Mouse (Mus musculus) heart, embryonic 13.5 days (tissue): ENCODE results near the gene Plxna4. TPM values are rescaled to one million over a fixed set of nuclear protein-coding genes. Genes with fewer than 3 reads are reported as not detected.

Experiments used
- ATAC-seq: fragments of 200-750 bp; cut with Nextera tagmentation; 2 replicates; pipeline ENCODE4 v1.8.0; 2017; ENCODE audit warnings: moderate TSS enrichment; ENCODE audit not compliant: insufficient number of reproducible peaks, low FRiP score, low TSS enrichment; ENCODE audit errors: extremely low read depth
- H3K27ac ChIP-seq: fragments of 300-500 bp; sonication (generic); replicated peaks from 2 replicates; pipeline ENCODE4 v1.5.1; 2015; ENCODE audit warnings: moderate library complexity, mild to moderate bottlenecking, inconsistent platforms
- H3K27me3 ChIP-seq: fragments of 300-500 bp; sonication (generic); replicated peaks from 2 replicates; pipeline ENCODE4 v1.6.1; 2015; ENCODE audit warnings: mild to moderate bottlenecking, inconsistent platforms
- H3K36me3 ChIP-seq: fragments of 300-500 bp; sonication (generic); 2 replicates; pipeline ENCODE4 v1.6.1; 2015; ENCODE audit warnings: mild to moderate bottlenecking, inconsistent platforms
- H3K4me1 ChIP-seq: fragments of 300-500 bp; sonication (generic); 2 replicates; pipeline ENCODE4 v1.6.1; 2015; ENCODE audit warnings: inconsistent platforms
- H3K4me2 ChIP-seq: fragments of 300-500 bp; sonication (generic); 2 replicates; pipeline ENCODE4 v1.6.1; 2015; ENCODE audit warnings: inconsistent platforms, mild to moderate bottlenecking, moderate library complexity
- H3K4me3 ChIP-seq: fragments of 300-500 bp; sonication (generic); 2 replicates; pipeline ENCODE4 v1.5.1; 2015; ENCODE audit warnings: moderate library complexity, mild to moderate bottlenecking, inconsistent platforms
- H3K9ac ChIP-seq: fragments of 300-500 bp; sonication (generic); 2 replicates; pipeline ENCODE4 v1.6.1; 2015; ENCODE audit warnings: inconsistent platforms, mild to moderate bottlenecking, moderate library complexity
- H3K9me3 ChIP-seq: fragments of 300-500 bp; sonication (generic); 2 replicates; pipeline ENCODE4 v1.6.1; 2016; ENCODE audit warnings: inconsistent platforms
- WGBS: fragments of 180-500 bp; shearing (Covaris S2); methylation state at CpG from one replicate; pipeline ENCODE4 v1.1.7; 2015; ENCODE audit warnings: mixed read lengths; 5-methylcytosine and 5-hydroxymethylcytosine counted together
- polyA plus RNA-seq: library from polyadenylated mRNA; unstranded; fragments of >200 nt; fragmentation: Nextera tagmentation; extraction: Ambion mirVana; gene quantifications from 2 replicates; pipeline ENCODE4 v1.2.1, GENCODE M21; 2015

Plxna4 gene
- polyA plus RNA-seq, 1 experiment from 2014 or later = 5.5 TPM

DNA sequence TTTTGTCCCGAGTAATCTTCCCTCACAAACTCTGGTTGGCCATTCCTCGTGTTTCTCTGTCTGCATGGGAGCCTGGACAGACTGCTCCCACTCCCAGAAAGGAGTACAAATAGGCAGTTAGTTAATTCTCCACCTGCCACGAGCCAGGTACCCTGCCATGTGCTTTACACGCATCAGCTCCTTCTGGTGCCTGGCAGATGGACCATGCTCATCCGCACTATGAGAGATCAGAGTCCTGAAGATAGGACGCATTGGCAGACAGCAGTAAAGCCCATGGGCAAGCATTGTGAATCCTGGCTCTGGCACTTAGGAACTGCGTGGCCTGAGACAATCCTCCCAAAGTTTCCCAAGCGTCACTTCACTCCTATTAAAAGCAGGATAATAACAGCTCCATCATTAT, 270.5 kb downstream of the Plxna4 start:
- Histone ChIP-seq H3K9ac (no peak overlapping the region), H3K4me3 (no peak overlapping the region), H3K4me1 (peaks cover 12% of the 10 kb centered on the region), H3K27ac (no peak overlapping the region), H3K36me3 (no peaks in the 10 kb centered on the region), H3K27me3 (no peaks in the 10 kb centered on the region), H3K9me3 (no peaks in the 10 kb centered on the region), H3K4me2 (no peak overlapping the region)
- ATAC-seq = no peak
- WGBS = 76% methylated on average over 8 of the region's 8 CpGs

DNA sequence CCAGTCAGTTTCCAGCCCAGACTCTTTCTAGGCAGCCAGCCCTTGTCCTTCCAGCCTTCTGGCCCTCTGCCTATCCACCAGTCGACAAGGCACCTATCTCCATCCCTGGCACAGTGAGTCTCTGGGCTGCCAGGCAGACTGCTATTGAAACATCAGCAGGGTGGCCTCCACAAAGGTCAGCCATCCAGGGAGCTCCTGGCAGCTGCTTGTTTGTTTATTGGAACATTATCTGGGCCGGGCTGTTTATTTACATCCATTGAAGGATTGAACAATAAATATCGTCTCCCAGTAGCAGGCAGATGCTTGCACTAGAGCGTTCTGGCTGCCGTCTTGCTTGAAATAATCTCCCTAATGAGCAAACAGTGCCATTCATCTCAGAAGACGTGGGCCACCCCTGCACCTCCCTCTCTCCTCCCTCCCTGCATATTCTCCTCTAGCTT, 273.0 kb downstream of the Plxna4 start:
- H3K27me3 ChIP-seq = no peaks in the 10 kb centered on the region
- H3K4me3 ChIP-seq = no peak overlapping the region
- no peaks in the 10 kb centered on the region for H3K36me3 ChIP-seq
- no peak overlapping the region for H3K9ac ChIP-seq
- H3K27ac ChIP-seq = no peak overlapping the region
- 43% methylated on average over 6 of the region's 6 CpGs for WGBS
- no peak for ATAC-seq
- no peaks in the 10 kb centered on the region for H3K4me1 ChIP-seq
- H3K4me2 ChIP-seq = no peak overlapping the region
- no peaks in the 10 kb centered on the region for H3K9me3 ChIP-seq

DNA sequence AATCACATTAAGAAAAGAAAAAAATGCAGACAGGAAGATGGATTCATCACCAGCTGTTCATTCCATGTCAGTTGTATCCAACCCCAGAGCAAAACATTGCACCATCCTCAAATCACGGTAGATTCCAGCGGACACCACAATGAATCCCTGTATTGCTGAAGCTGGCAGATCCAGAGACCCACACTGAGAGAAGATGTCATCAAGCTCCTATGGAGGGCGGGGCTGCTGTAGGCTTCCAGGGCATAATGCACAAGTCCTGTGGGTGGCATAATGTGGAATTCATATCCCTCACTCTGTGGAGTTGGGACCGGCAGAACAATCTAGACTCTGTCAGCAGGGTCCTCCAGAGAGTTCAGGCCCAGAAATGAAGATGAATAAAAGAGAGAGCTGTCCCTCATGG, 278.8 kb downstream of the Plxna4 start:
- 84% methylated on average over 4 of the region's 4 CpGs for WGBS
- H3K27ac ChIP-seq = no peak overlapping the region
- ATAC-seq = no peak
- no peak overlapping the region for H3K9ac ChIP-seq
- H3K27me3 ChIP-seq = no peaks in the 10 kb centered on the region
- H3K36me3 ChIP-seq = peaks cover 7% of the 10 kb centered on the region; the same call in 1 of the 2 replicates
- H3K4me3 ChIP-seq = no peak overlapping the region
- no peaks in the 10 kb centered on the region for H3K9me3 ChIP-seq
- no peak overlapping the region for H3K4me2 ChIP-seq
- no peaks in the 10 kb centered on the region for H3K4me1 ChIP-seq

DNA sequence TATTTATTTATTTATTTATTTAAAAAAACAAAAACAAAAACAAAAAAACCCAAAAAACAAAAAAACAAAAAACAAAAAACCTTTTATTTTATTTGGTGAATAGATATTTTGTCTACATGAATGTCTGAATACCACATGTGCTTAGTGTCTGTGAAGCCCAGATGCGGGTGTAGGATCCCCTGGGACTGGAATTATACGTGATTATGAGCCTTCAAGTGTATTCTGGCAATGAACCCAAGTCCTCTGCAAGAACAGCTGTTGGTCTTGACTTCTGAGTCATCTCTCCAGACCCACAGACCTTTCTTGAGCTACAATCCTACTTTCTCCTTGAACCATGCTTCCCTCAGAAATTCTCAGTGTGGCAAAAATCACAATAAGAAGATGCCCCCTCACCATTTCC, 287.4 kb downstream of the Plxna4 start:
- H3K9ac ChIP-seq = no peak overlapping the region
- no peak overlapping the region for H3K4me3 ChIP-seq
- ATAC-seq = no peak

DNA sequence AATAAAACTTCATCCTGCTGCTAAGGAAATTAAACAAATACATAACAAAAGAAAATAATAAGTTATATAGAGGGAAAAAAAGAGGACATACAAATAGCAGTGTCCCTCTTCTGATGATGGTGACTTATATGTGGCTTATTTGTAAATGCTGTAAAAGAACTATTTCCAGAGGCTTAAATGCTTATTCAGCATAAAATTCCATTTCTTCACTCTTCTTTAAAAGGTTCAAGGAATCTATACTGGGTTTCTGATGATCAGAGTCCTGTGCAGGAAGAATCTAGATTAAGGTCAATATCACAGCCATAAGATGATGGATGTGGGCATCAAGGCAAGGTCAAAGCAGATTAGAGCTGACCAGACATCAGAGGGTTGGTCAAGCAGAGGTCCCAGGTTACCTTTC, 306.5 kb downstream of the Plxna4 start:
- no peaks in the 10 kb centered on the region for H3K27me3 ChIP-seq
- no peak overlapping the region for H3K9ac ChIP-seq
- H3K4me1 ChIP-seq = peaks cover 5% of the 10 kb centered on the region; the same call in 1 of the 2 replicates
- ATAC-seq = no peak
- H3K4me3 ChIP-seq = no peak overlapping the region
- H3K36me3 ChIP-seq = no peaks in the 10 kb centered on the region
- no peaks in the 10 kb centered on the region for H3K9me3 ChIP-seq
- H3K27ac ChIP-seq = no peak overlapping the region
- H3K4me2 ChIP-seq = no peak overlapping the region

More for the DNA sequence above, 287.4 kb downstream of the Plxna4 start:
- 71% methylated on average over 2 of the region's 2 CpGs for WGBS
- no peaks in the 10 kb centered on the region for H3K4me1 ChIP-seq
- H3K4me2 ChIP-seq = no peak overlapping the region
- H3K9me3 ChIP-seq = no peaks in the 10 kb centered on the region
- H3K36me3 ChIP-seq = no peaks in the 10 kb centered on the region
- no peaks in the 10 kb centered on the region for H3K27me3 ChIP-seq
- no peak overlapping the region for H3K27ac ChIP-seq

DNA sequence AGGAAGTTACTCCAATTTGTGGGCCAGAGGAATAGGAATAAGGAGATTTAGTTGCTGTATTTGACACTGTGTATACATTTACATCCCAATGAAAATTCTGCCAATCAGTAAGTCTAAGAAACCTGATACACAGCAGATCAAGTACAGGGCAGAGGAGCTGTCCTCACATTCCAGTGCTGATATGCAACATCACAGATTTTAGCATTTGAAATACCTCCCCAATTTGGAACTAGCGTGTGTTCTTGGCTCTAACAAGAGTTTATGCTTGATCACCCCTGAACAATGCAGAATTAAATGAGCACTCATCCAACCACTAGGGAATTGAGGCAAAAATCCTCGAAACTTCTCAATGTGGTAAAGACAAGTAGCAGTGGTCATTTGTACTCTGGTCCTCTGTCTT, 307.3 kb downstream of the Plxna4 start:
- Histone ChIP-seq H3K9ac (no peak overlapping the region), H3K4me2 (no peak overlapping the region), H3K9me3 (no peaks in the 10 kb centered on the region), H3K36me3 (no peaks in the 10 kb centered on the region), H3K27me3 (no peaks in the 10 kb centered on the region), H3K4me3 (no peak overlapping the region), H3K27ac (no peak overlapping the region), H3K4me1 (peaks cover 5% of the 10 kb centered on the region; the same call in 1 of the 2 replicates)
- ATAC-seq = no peak
- 54% methylated on average over 2 of the region's 2 CpGs for WGBS

DNA sequence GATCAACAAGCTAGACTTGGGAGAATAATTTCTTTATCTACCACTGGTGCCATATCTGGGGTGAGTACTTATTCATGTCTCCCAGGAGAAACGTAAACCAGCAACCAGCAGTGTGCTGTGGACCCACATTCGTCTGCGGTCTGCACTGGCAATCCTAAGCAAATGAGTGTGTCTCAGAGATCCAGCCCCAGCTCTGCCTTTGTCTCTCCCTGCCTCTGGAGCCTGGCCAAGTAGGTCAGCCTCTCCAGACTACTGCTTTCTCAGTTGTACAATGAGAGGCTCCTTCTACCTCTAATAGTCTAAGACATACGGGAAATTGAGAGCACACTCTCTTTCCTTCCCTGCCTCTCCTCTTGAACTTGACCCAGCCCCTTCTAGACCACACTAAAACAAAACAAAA, 316.5 kb downstream of the Plxna4 start:
- no peak overlapping the region for H3K4me3 ChIP-seq
- H3K27ac ChIP-seq = no peak overlapping the region
- H3K27me3 ChIP-seq = no peaks in the 10 kb centered on the region
- no peak overlapping the region for H3K9ac ChIP-seq
- H3K4me1 ChIP-seq = no peaks in the 10 kb centered on the region
- no peaks in the 10 kb centered on the region for H3K36me3 ChIP-seq
- ATAC-seq = no peak
- H3K9me3 ChIP-seq = no peaks in the 10 kb centered on the region
- no peak overlapping the region for H3K4me2 ChIP-seq
- 60% methylated on average over 4 of the region's 4 CpGs for WGBS

DNA sequence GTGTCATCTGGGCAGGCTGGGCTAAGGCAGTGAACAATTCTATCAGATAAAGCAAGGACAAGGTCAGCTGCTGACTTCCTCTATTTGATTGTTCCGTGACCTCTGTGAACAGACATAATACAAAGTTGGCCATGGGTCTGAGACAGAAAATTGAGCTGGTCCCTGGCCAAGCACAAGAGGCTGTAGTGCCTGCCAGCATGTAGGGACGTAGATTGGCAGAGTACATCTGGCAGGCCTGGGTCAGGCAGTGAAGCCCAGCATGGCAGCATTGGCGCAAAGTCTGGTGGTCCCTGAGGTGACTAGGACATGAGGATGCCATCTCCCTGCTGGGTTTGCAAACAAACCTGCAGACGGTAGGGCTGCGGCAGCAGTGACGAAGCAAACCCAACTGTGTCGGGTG, 321.9 kb downstream of the Plxna4 start:
- no peak for ATAC-seq

DNA sequence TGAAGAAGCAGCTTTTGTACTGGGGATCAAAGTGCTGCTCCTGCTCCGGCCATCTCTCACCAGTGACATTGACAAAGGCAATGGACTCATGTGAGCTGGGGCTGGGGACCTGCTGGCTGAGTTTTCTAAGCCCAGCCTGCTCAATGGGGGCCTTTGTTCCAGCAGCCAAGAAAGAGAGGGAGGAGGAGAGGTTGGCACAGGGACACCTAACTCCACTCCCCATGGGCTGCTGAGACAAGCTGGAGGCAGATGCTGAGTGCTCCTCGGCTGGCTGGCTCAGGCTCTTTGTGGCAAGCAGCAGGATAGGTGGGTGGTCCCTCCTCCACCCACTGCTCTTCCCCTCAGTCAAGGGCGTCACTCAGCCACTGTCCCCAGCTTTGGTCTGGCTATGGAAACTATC, 326.7 kb downstream of the Plxna4 start:
- Histone ChIP-seq H3K9ac (no peak overlapping the region), H3K4me1 (peaks cover 11% of the 10 kb centered on the region), H3K27ac (no peak overlapping the region), H3K4me2 (no peak overlapping the region), H3K9me3 (no peaks in the 10 kb centered on the region), H3K27me3 (no peaks in the 10 kb centered on the region), H3K4me3 (no peak overlapping the region), H3K36me3 (no peaks in the 10 kb centered on the region)
- 30% methylated on average over 3 of the region's 3 CpGs for WGBS
- no peak for ATAC-seq

More for the DNA sequence above, 321.9 kb downstream of the Plxna4 start:
- H3K4me3 ChIP-seq = no peak overlapping the region
- no peaks in the 10 kb centered on the region for H3K9me3 ChIP-seq
- H3K27ac ChIP-seq = no peak overlapping the region
- H3K4me2 ChIP-seq = no peak overlapping the region
- H3K4me1 ChIP-seq = peaks cover 11% of the 10 kb centered on the region
- no peak overlapping the region for H3K9ac ChIP-seq
- H3K27me3 ChIP-seq = no peaks in the 10 kb centered on the region
- H3K36me3 ChIP-seq = no peaks in the 10 kb centered on the region
- 81% methylated on average over 7 of the region's 7 CpGs for WGBS

DNA sequence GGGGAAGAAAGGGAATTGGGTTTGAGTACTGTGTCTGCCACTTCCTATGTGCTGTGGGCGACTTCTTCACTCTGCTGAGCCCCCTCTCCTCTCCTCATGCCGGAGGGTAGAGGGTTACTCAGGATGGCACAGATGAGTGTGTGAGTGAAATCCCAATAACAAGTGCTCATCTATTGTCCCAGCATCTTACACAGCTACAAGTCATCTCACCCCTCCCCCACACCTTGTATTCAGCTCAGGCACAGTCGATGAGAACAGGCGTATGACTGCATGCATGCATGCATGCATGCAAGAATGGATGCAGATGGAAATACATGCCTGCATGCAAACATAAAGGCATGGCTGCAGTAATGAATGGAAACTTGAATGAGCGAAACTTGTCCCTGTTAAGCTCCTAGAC, 327.7 kb downstream of the Plxna4 start:
- Histone ChIP-seq H3K27ac (no peak overlapping the region), H3K4me2 (no peak overlapping the region), H3K36me3 (no peaks in the 10 kb centered on the region), H3K9ac (no peak overlapping the region), H3K4me3 (no peak overlapping the region), H3K27me3 (no peaks in the 10 kb centered on the region), H3K4me1 (peaks cover 6% of the 10 kb centered on the region), H3K9me3 (no peaks in the 10 kb centered on the region)
- 83% methylated on average over 5 of the region's 5 CpGs for WGBS
- no peak for ATAC-seq

DNA sequence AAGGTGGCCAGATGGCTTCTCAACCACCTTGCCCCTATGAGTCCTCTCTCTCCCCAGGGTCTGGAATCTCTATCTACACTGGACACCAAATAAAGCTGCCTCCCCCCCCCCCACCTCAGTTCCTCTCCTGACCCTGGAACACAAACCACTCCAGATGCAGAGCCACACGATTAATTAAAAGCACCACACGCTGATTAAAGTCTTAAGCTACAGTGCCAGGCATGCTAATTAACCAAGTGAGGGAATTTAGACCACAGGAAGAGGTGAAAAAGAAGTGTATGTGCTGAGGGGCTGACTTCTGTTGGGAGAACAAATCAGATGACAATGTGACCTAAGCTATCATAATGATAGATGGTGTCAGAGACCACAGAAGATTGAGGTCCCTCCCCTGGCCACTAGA, 332.8 kb downstream of the Plxna4 start:
- Histone ChIP-seq H3K4me2 (no peak overlapping the region), H3K27ac (no peak overlapping the region), H3K27me3 (no peaks in the 10 kb centered on the region), H3K36me3 (no peaks in the 10 kb centered on the region), H3K9ac (no peak overlapping the region), H3K9me3 (no peaks in the 10 kb centered on the region), H3K4me3 (no peak overlapping the region), H3K4me1 (no peaks in the 10 kb centered on the region)
- 55% methylated on average over 2 of the region's 2 CpGs for WGBS
- no peak for ATAC-seq

DNA sequence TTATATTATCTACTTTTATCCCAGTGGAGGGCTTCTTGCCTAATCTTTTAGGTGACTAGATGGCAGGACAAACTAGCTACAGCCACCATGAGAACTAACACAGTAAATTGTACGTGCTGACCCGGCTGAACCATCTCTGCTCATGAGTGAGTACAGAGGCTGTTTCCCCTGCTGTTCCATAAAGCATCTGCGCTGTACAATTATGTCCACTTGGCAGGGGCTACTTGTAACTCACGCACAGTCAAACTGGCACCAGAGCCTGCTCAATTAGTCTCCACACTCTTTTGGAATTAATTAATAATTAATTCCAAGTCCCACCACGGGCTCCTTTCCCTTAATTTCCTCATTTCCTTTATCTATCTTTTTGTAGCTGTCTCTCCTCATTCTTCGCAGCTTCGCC, 335.8 kb downstream of the Plxna4 start:
- 84% methylated on average over 7 of the region's 7 CpGs for WGBS
- Histone ChIP-seq H3K4me3 (no peak overlapping the region), H3K9ac (no peak overlapping the region), H3K4me1 (no peaks in the 10 kb centered on the region), H3K4me2 (no peak overlapping the region), H3K9me3 (no peaks in the 10 kb centered on the region), H3K27ac (no peak overlapping the region), H3K36me3 (no peaks in the 10 kb centered on the region), H3K27me3 (no peaks in the 10 kb centered on the region)
- no peak for ATAC-seq
